ENCODE assay signal across 7 mouse cellular contexts in the genomic region with DNA sequence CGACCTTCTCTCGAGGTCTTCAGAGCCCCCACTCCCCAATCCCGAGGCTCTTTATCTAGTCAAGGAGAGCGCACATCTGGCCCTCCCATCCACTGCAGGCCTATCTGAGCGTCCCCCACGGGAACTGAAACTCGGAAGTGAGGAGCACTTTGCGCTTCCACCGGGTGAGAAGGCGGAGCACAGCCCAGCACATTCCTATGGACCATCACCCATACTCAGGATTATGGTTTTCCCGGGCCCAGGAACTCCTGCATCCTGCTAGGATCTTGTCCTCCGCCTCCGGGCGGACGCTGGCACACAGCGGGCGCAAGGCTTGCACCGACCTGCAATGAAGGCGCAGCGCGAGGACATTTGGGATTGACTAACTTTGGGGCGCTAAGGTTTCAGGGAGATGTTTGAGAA. TPM values are rescaled to one million over a fixed set of nuclear protein-coding genes. Genes with fewer than 3 reads are reported as not detected.
DNase-seq lines count a peak whose midpoint lies in the region; ATAC-seq and TF ChIP-seq lines count a peak whose summit lies in the region.

No protein-coding gene starts in this region.

- TF ChIP-seq RAD21 in CH12.LX (IDR thresholded peaks at IDR 0.05; ENCODE audit: low read depth, low read length), result no peak

- no peak for TF ChIP-seq EP300 in CH12.LX (IDR thresholded peaks at IDR 0.05; ENCODE audit: low read length)

- no peak overlapping the region for H3K4me2 ChIP-seq in CH12.LX (ENCODE audit: insufficient read depth, low read depth, poor library complexity, severe bottlenecking)
- H3K4me2 ChIP-seq in heart, embryonic 11.5 days, result peak overlapping the region; percentile 97
- H3K4me2 ChIP-seq in neural tube, embryonic 12.5 days (replicated peaks), result peak overlapping the region; percentile 99

- dilution Hi-C loops in CH12.LX (cut with MboI; ENCODE audit: extremely low pct_ligation_motif_present, extremely low pct_unique_long_range_greater_than_20kb, low sequenced_read_pairs), result no loop called here

- H3K27me3 ChIP-seq in C2C12 (ENCODE audit: control insufficient read depth, insufficient read depth, insufficient read length), result no peaks in the 10 kb centered on the region
- peaks cover 67% of the 10 kb centered on the region for H3K27me3 ChIP-seq in CH12.LX (replicated peaks)
- peaks cover 47% of the 10 kb centered on the region for H3K27me3 ChIP-seq in heart, embryonic 11.5 days (ENCODE audit: control insufficient read depth, insufficient read depth, low read length)
- peaks cover 21% of the 10 kb centered on the region for H3K27me3 ChIP-seq in neural tube, embryonic 12.5 days (replicated peaks)

- H3K36me3 ChIP-seq in C2C12 (ENCODE audit: control insufficient read depth, insufficient read depth) (no peaks in the 10 kb centered on the region), CH12.LX (replicated peaks in 1 of 2; ENCODE audit: control insufficient read depth in 1 of 2, insufficient read depth in 1 of 2, low read length in 1 of 2) (no peaks in the 10 kb centered on the region)
- no peaks in the 10 kb centered on the region for H3K36me3 ChIP-seq in heart, embryonic 11.5 days (ENCODE audit: control insufficient read depth, insufficient read depth, low read length)
- no peaks in the 10 kb centered on the region for H3K36me3 ChIP-seq in neural tube, embryonic 12.5 days

- H3K9ac ChIP-seq in CH12.LX (ENCODE audit: insufficient read depth, low read depth), result no peak overlapping the region
- H3K9ac ChIP-seq in heart, embryonic 11.5 days (ENCODE audit: low read depth, low read length), result peak overlapping the region; percentile 17; the same call in 1 of the 2 replicates
- 0 out of 2 replicates have a peak overlapping the region, but pooled peaks have one; percentile 17 for H3K9ac ChIP-seq in neural tube, embryonic 12.5 days

- peaks cover 12% of the 10 kb centered on the region for H3K9me3 ChIP-seq in CH12.LX (replicated peaks; ENCODE audit: low read length)
- H3K9me3 ChIP-seq in heart, embryonic 11.5 days (replicated peaks; ENCODE audit: control insufficient read depth, low read length), result no peaks in the 10 kb centered on the region
- H3K9me3 ChIP-seq in neural tube, embryonic 12.5 days, result no peaks in the 10 kb centered on the region

- ATAC-seq in heart, embryonic 11.5 days (replicated peaks; ENCODE audit: insufficient number of reproducible peaks, low FRiP score, low TSS enrichment), result peak; percentile 31; the same call in 1 of the 2 replicates
- peak; percentile 54 for ATAC-seq in neural tube, embryonic 12.5 days (ENCODE audit: low FRiP score, low read depth)

- WGBS in heart, embryonic 11.5 days (ENCODE audit: insufficient replicate concordance), result 1% methylated on average over 22 of the region's 22 CpGs
- 1% methylated on average over 22 of the region's 22 CpGs for WGBS in neural tube, embryonic 12.5 days

- H3K79me2 ChIP-seq in C2C12 (ENCODE audit: control insufficient read depth, insufficient read depth) (no peaks in the 10 kb centered on the region), CH12.LX (replicated peaks; ENCODE audit: control insufficient read depth, extremely low read depth, insufficient read depth, poor library complexity, severe bottlenecking) (no peaks in the 10 kb centered on the region)

- H3K27ac ChIP-seq in CH12.LX (ENCODE audit: insufficient read depth, low read depth), result no peak overlapping the region
- H3K27ac ChIP-seq in heart, embryonic 11.5 days (ENCODE audit: low read depth, low read length), result no peak overlapping the region
- H3K27ac ChIP-seq in neural tube, embryonic 12.5 days, result no peak overlapping the region

- H3K4me3 ChIP-seq in C2C12 (ENCODE audit: insufficient read depth, poor library complexity, severe bottlenecking) (peak overlapping the region; percentile 8), CH12.LX (replicated peaks in 1 of 3; ENCODE audit: low read depth in 2 of 3, low read length in 2 of 3, poor library complexity in 1 of 3) (peak overlapping the region in 1 of 3 experiments; percentile 37)
- peak overlapping the region; percentile 42 for H3K4me3 ChIP-seq in heart, embryonic 11.5 days (ENCODE audit: low read depth, low read length)
- H3K4me3 ChIP-seq in neural tube, embryonic 12.5 days, result peak overlapping the region; percentile 63

- TF ChIP-seq POLR2A in CH12.LX (IDR thresholded peaks at IDR 0.05; ENCODE audit: low read depth, low read length), result no peak

- peak overlapping the region; percentile 51 for H3ac ChIP-seq in C2C12 (ENCODE audit: control insufficient read depth, insufficient read length, low read depth)

- H3K79me3 ChIP-seq in C2C12 (ENCODE audit: low read depth), result no peaks in the 10 kb centered on the region

- in situ Hi-C loops in CH12.LX (cut with MboI; ENCODE audit: low pct_ligation_motif_present, low pct_unique_long_range_greater_than_20kb, low sequenced_read_pairs), result no loop called here

- DNase-seq in CH12.LX (ENCODE audit: extremely low read depth), result peak; percentile 59
- DNase-seq in liver, result peak; percentile 28
- DNase-seq in gastrocnemius, postnatal 36 days, result no peak
- DNase-seq in cerebellum, adult 11 months, result no peak

- intact Hi-C loops in gastrocnemius, postnatal 36 days (cut with DNase I), result no loop called here

- peaks cover 0 to 15% of the 10 kb centered on the region in 2 experiments; a peak in 2 of 4 replicates for H3K4me1 ChIP-seq in CH12.LX (ENCODE audit: control insufficient read depth in 1 of 2, insufficient read depth in 2 of 2)
- peaks cover 11% of the 10 kb centered on the region for H3K4me1 ChIP-seq in heart, embryonic 11.5 days (ENCODE audit: control insufficient read depth, insufficient read depth, low read length)
- peaks cover 20% of the 10 kb centered on the region for H3K4me1 ChIP-seq in neural tube, embryonic 12.5 days

- TF ChIP-seq CTCF in C2C12 (IDR thresholded peaks at IDR 0.05; ENCODE audit: control insufficient read depth, insufficient read depth, insufficient read length) (no peak), CH12.LX (conservative IDR thresholded peaks at IDR 0.05 in 1 of 2, IDR thresholded peaks at IDR 0.05 in 1 of 2; ENCODE audit: low read depth in 2 of 2, low read length in 2 of 2) (no peak)

TF ChIP-seq in C2C12, 6 proteins besides CTCF, POLR2A, EP300 and RAD21:
- TF ChIP-seq FOSL1 (IDR thresholded peaks at IDR 0.05; ENCODE audit: insufficient read depth, low read length, poor library complexity, severe bottlenecking) (no peak), MYOG (IDR thresholded peaks at IDR 0.05; ENCODE audit: control insufficient read depth, extremely low read depth, insufficient read length) (no peak), USF1 (IDR thresholded peaks at IDR 0.05; ENCODE audit: low read depth) (no peak)
TF ChIP-seq in C2C12: peak in this region for 0.

TF ChIP-seq in CH12.LX, 34 proteins besides CTCF, POLR2A, EP300 and RAD21:
- TF ChIP-seq BHLHE40 (IDR thresholded peaks at IDR 0.05; ENCODE audit: low read depth, low read length), result no peak

RNA-seq across cellular contexts. Expression of gene Cyp46a1, which starts 0.7 kb away (rescaled TPM):
- polyA plus RNA-seq in C2C12 (2012; fragmentation: generic; extraction: Trizol), result 0.67 TPM
- total RNA-seq in CH12.LX (2012; rRNA removed), result not detected in 2 replicates
- total RNA-seq in CH12.LX (2014; rRNA removed), result not detected in 2 replicates
- polyA plus RNA-seq in CH12.LX (2012; ENCODE audit: insufficient read length, low read depth), result not detected in 2 replicates
- polyA plus RNA-seq in heart, embryonic 11.5 days (2014; fragmentation: Nextera tagmentation; extraction: Ambion mirVana), result 4.3 and 5.5 TPM in 2 replicates
- 12.7 and 19.0 TPM in 2 replicates for polyA plus RNA-seq in neural tube, embryonic 12.5 days (2016; fragmentation: Nextera tagmentation; extraction: Ambion mirVana)
- under 1 TPM in 1 of 2 experiments, not detected in 1; 0.26 TPM for total RNA-seq in gastrocnemius, postnatal 36 days (2021)

RNA-seq across cellular contexts. Expression of gene Hhipl1, which starts 27.4 kb away (rescaled TPM):
- polyA plus RNA-seq in C2C12 (2012; fragmentation: generic; extraction: Trizol), result 1.6 TPM
- not detected in 2 replicates for total RNA-seq in CH12.LX (2012; rRNA removed)
- total RNA-seq in CH12.LX (2014; rRNA removed), result not detected in 2 replicates
- polyA plus RNA-seq in CH12.LX (2012; ENCODE audit: insufficient read length, low read depth), result not detected in 2 replicates
- polyA plus RNA-seq in heart, embryonic 11.5 days (2014; fragmentation: Nextera tagmentation; extraction: Ambion mirVana), result 0.28 and 0.29 TPM in 2 replicates
- 2.1 and 2.3 TPM in 2 replicates for polyA plus RNA-seq in neural tube, embryonic 12.5 days (2016; fragmentation: Nextera tagmentation; extraction: Ambion mirVana)
- total RNA-seq in gastrocnemius, postnatal 36 days (2021), result 1 to 10 TPM in 1 of 2 experiments, under 1 TPM in 1; 0.74 to 1.3 TPM

RNA-seq across cellular contexts. Expression of gene Eml1, which starts 37.3 kb away (rescaled TPM):
- polyA plus RNA-seq in C2C12 (2012; fragmentation: generic; extraction: Trizol) (45.2 TPM), CH12.LX (2012; ENCODE audit: insufficient read length, low read depth) (not detected in 2 replicates)
- total RNA-seq in CH12.LX (2012; rRNA removed) (not detected in 2 replicates), CH12.LX (2014; rRNA removed) (not detected in 2 replicates)
- 48.3 and 48.7 TPM in 2 replicates for polyA plus RNA-seq in heart, embryonic 11.5 days (2014; fragmentation: Nextera tagmentation; extraction: Ambion mirVana)
- 108 and 122 TPM in 2 replicates for polyA plus RNA-seq in neural tube, embryonic 12.5 days (2016; fragmentation: Nextera tagmentation; extraction: Ambion mirVana)
- total RNA-seq in gastrocnemius, postnatal 36 days (2021), result 100 to 1,000 TPM in 1 of 2 experiments, 10 to 100 TPM in 1; 98.2 to 103 TPM

RNA-seq across cellular contexts. Expression of gene Ccdc85c, which starts 58.3 kb away (rescaled TPM):
- polyA plus RNA-seq in C2C12 (2012; fragmentation: generic; extraction: Trizol), result 7.0 TPM
- 14.0 and 14.6 TPM in 2 replicates for total RNA-seq in CH12.LX (2012; rRNA removed)
- total RNA-seq in CH12.LX (2014; rRNA removed), result 14.6 and 15.2 TPM in 2 replicates
- 25.1 and 32.4 TPM in 2 replicates for polyA plus RNA-seq in CH12.LX (2012; ENCODE audit: insufficient read length, low read depth)
- polyA plus RNA-seq in heart, embryonic 11.5 days (2014; fragmentation: Nextera tagmentation; extraction: Ambion mirVana), result 6.3 and 7.8 TPM in 2 replicates
- 14.5 and 20.4 TPM in 2 replicates for polyA plus RNA-seq in neural tube, embryonic 12.5 days (2016; fragmentation: Nextera tagmentation; extraction: Ambion mirVana)
- 10 to 100 TPM; 24.0 to 26.5 TPM for total RNA-seq in gastrocnemius, postnatal 36 days (2021)

Comparison
In these comparisons a context has a peak if more than half of its experiments do, and no peak if none do; other contexts are left out.
1. DNase-seq: peak in CH12.LX (single experiment) and liver (single experiment); none in gastrocnemius, postnatal 36 days (0 of 2) and cerebellum, adult 11 months (single experiment).
2. RNA of gene Eml1, which starts 37.3 kb away (polyA plus RNA-seq): 108 to 122 TPM in neural tube, embryonic 12.5 days, 48.3 to 48.7 TPM in heart, embryonic 11.5 days and 45.2 TPM in C2C12 (single experiment); not detected in CH12.LX; every median in the first group is over 10 times any median in the second.